Mouse (Mus musculus) mesoderm, embryonic 11.5 days (tissue): ENCODE data around the gene Tkt.
A peak's percentile ranks its signal among the peaks of the same experiment; 100 is the strongest.

Experiments used
- DNase-seq: peaks from one replicate; pipeline ENCODE4 v3.0.0-alpha.2; 2012; ENCODE audit warnings: low read depth, low spot score

Gene Tkt

DNA sequence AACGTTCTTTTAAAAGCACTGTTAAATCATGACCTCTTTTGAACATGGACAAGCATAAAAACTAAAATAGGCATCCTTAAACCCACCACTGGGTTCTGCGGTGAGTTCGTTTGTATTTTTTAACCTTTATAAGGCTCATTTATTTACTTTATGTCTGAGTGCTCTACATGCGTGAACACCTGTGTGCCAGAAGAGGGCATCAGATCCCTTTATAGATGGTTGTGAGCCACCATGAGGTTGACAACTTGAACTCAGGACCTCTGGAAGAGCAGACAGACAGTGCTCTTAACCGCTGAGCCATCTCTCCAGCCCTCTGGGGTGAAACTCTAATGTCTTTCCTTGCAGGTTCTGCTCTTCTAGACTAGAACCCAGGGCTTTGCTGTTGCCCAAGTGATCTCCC is 37.2 kb downstream of the Tkt start:
- DNase-seq: no peak

DNA sequence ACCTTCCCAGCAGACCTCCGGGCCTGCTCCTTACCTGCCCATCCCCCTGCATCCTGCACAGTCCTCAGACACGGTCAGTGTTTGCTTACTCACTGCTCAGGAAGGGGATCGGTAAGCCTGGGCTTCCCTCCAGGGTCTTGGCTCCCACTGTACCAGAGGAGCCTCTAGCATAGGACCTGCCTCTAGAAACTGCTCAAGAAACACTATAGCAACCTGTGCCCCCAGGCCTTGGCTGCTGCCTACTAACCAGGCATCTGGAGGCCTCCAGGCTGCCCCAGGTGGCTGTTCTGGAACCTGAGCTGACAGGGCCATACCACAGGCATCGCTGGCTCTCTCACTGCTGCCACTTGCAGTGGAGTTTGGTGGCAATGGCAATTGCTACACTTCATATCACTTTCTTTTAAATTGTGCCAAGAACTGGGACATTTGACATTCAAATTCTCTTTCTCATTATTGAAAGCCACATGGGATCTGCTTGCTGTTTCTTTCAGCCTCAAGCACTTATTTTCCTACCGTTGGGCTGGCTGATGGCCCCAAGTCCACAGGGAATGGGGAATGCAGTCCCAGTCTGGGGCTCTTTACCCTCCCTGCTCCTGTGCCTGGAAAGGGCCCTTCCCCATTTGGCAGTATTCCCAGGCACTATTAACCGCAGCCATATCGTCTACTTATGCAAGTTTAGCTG is 38.8 kb downstream of the Tkt start:
- DNase-seq: no peak

DNA sequence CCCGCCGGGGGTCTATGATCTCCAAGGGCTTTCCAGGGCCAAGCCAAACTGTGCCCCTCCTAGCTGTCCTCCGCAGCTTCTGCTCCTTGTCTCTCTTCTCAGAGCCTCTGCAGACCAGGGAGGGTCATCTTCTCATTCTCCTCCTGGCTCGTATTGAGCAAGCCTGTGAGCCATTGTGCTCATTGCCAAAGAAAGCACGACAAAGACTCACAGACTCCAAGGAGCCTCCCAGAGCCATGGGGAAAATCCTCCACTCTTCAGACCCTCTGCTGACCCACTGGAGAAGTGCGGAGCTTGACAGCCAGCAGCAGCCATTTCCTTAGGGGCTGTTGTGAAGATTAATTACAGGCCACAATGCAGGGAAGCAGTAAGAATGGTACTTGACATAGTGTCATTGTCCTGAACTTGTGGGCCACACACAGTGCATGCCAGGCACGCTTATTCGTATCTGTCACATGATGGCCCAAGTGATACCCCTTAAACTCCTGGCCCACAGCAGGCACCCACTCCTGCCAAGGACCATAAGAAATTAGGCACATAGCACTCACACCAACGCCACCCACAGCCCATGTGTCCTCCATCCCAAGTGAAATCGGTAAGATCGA is 42.0 kb downstream of the Tkt start:
- DNase-seq: no peak

DNA sequence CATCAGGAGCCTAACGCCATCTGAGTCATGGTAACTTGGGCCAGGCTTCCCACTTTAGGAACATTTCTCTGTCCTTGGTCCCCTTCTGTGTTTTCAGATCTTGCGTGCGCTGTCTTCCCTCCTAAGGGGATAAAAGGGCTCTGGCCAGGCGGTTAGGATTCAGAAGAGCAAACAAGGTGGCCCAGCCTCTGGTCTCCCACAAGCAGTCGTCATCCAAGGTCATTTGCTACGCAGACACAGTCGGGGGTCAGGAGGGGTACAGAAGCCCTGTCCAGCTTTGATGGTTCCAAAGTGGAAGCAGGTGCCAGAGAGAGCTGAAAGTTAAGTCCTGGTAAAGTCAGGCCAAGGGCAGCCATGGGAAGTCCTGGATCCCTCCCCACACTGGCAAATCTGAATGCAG is 42.8 kb downstream of the Tkt start:
- DNase-seq: no peak

DNA sequence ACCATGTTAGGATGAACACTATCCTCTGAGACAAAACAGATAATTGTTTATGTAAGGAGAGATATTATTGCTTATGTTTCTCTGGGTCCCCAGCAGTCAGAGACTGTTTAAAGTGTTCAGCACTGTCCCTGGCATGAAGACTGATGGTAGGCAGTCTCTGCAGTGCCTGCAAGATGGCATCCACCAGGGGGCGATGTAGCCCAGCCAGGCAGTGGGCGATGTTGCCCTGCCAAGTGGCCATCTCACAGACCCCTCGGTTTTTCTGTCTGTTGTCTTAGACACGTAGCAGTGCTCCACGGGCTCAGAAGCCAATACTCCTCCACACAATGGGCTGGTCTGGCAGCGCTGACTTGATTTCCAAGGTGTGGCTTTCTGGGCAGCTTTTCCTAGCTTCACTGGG is 43.3 kb downstream of the Tkt start:
- peak; percentile 84 for DNase-seq

DNA sequence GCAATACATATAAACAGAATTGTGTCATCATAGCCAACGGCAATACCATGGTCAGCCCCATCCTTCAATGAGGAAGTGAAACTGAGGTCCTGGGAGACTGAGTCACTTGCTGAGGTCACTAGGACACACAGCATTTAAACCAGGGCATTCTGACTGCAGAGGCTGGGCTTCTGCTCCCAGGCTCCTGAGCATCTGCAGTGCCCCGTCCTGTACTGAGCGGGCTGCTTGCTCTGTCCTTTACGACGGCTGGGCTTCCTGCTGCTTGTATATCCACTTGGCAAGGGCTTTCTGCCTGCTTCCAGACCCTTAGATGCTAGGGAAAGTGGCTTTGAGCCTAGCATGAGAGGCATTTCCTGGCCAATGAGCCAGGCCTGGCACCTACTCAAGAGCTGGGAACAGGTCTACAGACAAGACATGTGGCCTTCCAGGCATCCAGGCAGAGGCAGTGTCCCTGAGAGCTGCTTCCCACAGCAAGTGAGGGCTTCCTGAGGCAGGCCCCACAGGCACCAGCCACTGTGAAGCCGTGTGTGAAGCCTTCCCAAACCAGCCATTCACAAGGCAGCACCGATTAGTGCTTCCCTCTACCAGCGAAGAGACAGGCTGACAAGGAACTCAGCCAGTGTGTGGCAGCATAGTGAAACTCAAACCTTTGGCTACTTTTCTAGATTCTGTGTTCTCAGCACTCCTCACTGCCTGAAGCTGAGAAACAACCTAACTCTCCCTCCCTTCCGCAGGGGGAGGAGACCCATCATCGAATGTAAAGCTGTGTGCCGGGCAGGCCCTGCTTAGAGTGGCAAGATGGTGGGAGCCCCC is 45.3 kb downstream of the Tkt start:
- DNase-seq: no peak

DNA sequence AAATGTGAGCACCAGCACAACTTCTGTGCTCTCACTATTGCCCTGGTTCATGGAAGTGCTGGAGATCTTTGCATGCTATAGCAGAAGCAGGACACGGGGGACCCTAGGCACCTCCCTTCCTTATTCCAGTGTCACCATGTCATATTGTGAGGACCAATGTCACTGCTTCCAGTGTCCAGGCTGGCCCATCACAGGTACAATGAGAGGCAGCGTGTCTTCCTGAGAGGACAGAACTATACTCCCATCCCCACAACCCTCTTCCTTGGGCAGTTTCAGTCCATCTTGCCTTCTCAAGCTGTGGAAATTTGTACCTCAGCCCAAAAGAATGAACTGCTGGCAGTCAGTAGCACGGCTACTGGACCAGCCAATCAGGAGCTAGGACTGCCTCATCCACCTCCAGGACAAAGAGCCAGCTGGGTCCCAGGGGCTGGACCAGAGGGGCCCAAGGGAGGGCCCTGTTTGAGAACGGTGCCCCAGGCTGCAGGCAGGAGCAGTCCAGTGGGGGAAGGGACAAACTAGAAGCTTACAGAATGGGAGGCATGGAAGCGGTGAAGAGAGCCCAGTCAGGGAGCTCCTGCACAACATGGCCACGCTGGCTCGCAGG is 46.0 kb downstream of the Tkt start:
- DNase-seq: peak; percentile 70

DNA sequence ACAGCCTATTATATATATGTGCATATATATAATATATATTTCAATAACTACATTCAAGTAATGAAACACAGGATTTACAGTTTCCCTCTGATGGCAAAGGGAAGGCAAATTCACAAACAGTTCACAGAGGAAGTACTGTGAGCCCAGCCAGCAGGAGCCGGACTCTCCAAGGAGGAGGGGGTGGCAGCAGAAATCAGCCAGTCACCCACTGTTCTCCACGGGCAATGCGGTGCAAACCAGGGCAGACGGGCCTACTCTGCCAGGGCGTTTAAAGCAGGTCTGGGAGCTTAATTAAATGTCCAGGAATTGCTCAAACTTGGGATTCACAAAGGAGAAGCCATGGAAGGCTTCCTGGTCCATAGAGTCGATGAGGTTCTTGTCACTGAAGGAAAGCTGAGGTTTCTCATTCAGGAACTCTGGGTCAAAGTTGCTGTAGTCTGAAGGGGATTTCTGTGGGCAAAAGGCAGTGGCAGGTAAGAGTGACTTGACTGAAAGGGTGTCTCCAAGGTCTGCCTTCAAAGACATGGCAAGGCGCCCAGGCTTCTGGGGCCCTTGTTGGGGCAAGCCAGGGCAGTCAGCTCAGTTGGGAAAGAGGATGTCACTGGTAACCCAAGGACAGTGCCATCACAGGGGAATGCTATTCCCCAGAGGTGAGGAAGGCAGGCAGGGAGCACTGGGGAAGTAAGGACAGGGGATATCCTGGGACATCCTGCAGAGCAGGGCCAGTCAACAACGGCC is 47.6 kb downstream of the Tkt start:
- DNase-seq: no peak

DNA sequence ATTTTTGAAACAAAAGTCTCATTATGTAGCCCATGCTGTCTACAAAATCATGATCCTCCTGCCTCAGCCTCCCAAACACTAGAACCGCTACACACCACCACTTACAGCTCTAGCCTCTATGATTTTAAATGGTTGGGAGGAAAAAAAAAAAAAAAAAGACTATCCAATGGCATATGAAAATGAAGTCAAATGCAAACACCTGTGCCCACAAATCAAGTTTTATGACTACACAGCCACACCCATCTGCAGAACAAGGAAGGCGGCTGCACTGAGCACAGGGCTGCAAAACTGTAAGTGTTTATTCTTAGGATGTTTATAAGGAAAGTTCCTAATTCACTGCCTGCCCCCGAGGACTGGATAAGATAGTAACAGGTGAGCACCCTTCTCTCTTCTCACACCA is 48.2 kb downstream of the Tkt start:
- DNase-seq: no peak

DNA sequence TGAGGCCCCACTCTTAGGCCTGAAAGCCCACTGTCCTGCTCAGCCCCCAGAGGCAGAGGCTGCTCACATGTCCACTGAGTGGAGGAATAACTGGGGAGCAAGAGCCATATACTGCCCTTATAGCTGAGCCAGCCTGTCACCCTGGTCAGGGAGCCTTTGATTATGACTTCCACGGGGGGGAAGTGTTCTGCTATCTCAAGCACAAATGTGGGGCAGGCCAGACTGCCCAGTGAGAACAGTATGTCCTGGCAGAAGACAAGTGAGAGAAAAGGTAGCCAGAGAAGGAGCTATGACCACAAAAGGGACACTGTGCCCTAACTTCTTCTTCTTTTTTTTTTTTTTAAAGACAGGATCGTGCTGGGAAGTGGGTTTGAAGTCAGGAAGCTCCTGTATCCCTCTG is 49.0 kb downstream of the Tkt start:
- DNase-seq: no peak

DNA sequence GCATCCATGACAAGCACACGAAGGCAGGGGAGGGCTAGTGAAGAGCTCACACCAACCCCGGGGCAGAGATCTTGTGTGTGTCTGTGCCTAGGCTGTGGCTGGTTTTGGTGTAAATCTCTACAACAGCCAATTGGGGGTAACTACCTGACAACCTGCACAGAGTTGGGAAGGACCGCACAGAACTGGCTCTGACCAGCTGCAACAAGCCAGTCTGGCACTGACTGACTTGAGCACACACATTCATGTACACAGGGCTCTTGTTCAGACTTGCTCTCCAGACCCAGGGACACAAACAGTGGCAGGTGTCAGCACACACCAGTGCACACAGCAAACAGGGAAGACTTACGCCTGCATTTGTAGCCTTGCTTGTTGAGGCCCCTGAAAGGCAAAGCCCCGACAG is 58.7 kb downstream of the Tkt start:
- no peak for DNase-seq

DNA sequence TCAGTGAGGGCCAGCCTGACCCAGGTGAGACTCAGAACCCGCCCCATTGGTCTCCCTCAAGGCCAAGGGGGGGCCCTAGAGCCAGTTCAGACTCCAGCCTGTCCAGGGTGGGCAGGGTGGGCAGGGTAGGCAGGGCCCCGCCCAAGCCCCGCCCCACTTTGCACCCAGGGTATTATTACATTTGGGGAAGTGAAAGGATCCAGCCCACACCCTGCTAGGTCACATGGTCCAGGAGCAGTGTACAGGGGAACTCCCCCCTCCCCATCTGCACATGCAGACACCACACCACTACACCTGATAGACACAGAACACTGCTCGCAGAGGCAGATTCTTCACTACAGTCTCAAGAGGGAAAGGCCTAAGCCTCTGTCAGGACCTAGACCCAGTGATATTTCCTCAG is 59.5 kb downstream of the Tkt start:
- no peak for DNase-seq

DNA sequence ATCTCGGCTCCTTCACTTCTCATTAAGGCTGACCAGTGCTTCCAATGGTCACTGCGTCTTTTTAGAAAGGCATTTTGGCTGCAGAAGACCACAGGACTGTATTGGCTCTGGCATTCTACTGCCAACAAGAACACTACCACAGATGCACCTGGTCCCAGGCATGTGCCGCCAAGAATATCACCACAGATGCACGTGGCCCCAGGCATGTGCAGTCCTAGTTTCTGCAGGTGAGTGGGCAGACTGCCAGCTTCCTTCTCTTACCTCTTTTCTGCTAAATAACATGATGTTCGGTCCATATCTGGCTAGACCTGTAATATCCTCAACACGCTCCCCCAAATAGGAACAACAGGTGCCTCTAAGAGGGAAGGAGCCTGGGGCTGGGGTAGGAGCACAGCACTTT is 60.0 kb downstream of the Tkt start:
- DNase-seq: no peak

DNA sequence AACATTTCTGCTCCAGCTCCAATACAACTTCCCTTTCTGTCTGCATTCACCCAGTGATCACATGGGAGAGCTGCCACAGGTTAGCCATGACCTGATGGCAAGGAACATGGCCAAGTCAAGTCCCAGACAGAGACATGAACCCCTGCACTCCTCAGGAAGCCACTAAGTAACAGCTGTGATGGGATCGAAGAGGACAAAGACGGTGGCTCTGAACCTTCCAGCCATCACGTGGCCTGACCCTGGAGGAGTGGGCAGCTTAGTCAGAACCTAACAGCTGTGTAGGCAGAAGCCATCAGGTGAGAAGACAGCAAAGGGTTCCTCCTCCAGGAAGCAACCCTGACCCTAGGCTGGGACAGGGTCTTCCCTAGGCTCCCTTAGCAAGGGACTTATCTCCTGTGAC is 61.3 kb downstream of the Tkt start:
- DNase-seq: no peak

DNA sequence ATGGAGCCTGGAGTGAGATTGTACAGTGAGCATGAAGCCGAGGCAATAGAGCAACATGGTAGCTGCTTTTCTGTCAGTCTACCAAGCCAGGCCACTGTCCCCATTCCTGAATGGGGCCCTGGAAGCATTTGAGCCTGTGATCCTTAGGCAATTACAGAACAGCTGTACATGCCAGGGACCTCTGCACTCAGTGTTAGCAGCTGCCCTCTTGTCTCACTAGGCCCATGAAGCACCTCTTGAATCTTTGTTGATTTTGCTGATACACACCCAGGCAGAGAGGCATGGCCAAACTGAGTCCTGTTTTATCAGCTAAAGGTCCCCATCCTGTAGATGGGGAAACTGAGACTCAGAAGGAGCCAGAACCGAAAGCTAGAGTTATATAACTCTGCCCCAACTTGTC is 62.1 kb downstream of the Tkt start:
- DNase-seq: no peak

DNA sequence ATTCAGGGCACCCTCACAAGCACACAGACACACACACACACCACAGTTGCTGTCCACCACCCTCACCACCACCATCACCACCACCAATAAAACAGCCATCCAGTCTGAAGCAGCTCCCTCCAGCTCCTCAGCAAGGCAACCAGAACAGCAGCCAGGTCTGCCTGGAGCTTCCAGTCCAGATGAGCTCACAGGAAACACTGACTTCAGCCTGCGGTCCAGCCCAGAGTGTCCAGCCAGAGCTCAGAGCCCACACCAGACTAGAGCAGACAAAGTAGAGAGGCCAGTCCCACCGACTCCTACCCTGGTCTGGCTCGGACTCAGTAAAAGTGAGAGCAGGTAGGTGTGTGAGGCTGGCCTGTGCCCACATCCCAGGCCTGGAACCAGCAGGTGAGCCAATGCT is 62.8 kb downstream of the Tkt start:
- no peak for DNase-seq

DNA sequence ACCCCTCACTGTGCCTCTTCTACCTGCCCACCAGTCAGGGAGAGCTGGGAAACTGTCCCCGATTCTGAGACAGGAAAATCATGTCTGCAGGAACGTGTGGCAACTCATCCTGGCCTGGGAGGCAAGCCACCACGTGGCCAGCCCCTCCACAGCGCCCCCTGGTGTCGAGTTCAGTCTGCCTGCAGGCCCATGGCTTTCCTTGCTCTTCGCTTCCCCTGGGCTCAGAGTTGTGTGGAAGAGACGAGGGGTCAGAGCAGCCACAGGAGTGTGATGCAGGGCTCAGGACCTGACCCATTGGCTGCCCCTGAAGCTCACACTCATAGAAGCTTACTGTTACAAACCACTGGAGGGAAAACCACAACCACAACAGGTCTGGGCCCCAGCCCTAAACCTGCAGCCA is 64.4 kb downstream of the Tkt start:
- peak; percentile 74 for DNase-seq

DNA sequence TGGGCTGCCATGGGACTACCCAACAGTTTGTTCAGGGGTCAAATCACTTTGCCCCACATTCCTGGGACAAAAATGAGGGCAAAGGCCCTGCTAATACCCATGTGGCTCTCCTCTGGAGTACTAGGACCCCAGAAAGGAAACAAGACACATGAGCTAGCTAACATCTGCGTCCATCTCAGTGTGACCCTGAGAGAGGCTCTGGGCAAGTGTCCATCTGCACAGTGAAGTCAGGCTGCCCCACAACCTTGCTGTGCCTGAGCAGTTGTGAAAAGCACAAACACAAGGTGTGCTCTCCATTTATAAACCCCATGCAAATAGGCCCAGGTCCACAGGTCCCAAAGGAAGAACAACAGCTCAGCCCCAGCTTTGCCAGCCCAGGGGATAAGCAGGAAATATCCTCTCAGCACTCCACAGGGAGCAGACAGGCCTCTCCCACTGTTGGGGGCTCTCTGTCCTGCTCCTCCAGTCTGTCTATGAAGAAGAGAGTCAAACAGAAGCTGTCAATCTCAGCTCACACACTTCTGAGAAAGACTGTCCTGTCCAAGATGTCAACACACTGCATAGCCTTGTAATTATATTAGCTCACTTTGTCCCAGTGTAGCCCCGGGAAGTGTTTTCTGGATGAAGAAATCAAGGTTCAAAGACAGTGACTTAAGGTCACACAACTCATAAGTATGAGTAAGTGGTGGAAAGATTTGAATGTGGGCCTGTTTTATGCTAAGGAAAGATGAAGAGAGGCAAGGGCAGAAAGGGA is 65.0 kb downstream of the Tkt start:
- no peak for DNase-seq

DNA sequence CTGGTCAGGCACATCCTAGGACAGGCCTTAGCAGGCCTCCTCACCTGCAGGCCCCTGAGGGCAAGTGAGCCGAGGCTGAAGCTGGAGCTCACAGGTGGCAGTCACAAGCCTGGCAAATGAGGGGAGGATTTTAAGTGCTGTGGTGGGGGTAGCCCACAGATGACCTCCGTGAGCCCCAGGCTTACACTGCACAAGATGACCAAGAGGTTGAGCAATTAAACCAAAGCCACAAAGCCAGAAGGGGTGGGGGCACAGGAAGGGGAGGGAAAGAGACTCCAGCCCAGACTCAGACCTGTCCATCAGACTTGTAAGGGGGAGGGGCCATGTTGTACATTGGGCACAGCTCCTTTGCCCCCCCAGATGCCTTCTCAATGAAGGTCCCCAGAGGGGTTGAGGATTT is 68.6 kb downstream of the Tkt start:
- no peak for DNase-seq

DNA sequence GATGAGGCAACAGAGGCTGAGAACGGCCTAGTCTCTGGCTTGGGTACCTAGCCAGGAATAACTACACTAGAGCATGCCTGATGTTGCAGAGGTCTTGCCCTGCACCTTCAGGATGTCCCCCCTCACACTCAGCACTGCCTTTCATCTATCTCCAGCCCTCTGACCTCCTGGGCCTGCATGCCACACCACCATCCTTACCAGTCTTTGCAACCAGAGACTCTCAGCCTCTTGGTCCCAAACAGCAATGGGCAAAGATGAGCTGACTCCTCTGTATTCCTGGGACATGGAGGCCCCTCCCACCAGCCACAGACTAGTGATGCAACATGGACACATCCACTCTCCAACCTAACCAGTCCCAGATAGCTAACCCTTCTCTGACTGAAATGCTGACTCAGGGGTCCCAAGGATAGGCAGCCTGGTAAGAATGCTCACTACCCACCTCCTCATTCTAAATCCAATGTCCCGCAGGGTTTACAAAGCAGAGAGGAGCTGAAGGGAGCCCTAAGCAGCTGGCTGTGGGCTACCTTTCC is 70.7 kb downstream of the Tkt start:
- no peak for DNase-seq

DNA sequence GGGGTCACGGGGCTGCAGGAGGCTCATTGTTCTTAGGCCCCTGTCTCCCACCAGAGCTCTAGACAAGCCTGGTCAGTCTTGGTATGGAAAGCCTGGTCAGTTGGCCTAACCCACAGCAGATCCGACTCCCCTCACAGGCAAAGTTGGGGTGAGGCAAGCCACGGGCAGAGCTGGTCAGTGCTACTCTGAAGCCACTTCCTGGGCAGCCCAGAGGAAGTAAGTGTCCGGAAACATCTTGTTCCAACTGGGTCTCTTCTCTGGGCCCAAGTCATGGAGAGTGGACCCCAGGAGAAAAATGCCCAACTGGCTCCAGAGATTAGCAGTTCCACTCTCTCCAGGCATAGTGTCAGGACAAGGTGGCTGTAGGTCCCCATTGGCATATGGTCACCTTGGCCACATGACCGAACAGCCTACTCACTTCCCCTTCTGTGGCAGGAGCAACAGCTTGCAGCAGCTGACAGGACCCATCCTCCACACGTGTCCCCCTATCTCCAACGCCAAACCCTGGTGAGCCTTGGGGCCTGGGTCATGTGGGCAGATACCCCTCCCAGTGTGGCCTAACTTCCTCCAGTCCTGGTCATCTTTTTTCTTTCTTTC is 71.9 kb downstream of the Tkt start:
- DNase-seq: no peak
